Mouse (Mus musculus): ENCODE measurements around the gene Usp11.
"Not testable (repeated sequence)": the region's sequence is repeated elsewhere in the genome, so short reads cannot be mapped to it uniquely, and the experiment has no call there.

Usp11 gene

DNA sequence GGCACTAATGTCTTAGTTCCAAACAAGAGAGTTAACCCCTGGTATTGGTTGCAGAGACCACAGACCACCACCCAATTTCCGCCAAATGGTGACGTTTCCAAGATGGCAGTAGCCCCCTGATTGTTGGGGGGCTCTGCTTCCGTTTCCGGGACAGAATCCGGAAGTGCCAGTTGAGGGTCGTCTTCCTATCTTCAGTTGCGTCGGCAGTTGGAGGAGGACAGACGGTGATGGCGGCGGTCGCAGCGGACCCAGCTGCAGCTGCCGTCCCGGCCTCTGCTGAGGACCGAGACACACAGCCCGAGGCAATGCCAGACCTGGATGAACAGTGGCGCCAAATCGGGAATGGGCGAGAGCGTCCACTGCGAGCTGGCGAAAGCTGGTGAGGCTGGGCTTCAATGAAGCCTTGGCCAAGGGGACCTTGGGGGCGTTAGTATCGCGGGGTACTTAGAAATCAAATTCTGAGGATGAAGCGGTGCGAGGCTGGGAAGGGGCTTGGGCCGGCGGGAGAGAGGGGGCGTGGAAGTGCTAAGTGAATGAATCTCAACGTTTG lies at the start of gene Usp11:
Usp11 (plus strand) TSS at position 166 of the 550 bp plus-strand sequence.
- DNase-seq (ENCODE audit: low read depth) = no peak

DNA sequence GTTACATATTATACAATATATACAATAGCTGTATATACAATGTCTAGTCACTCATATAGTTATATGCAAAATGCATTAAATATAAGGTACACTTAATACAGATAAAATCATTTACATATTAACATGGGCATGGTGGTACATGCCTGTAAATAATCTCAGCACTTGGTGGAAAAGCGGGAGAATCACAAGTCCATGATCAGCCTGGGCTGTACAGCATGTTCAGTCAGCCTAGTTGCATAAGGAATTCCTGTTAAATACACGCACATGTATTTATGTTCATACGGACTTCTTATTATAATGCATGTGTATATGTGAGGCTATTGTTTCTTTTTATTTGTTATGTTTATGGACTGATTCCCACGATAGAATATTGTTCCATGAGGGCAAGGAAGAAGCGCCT lies 46.1 kb upstream of the Usp11 start:
- DNase-seq (ENCODE audit: low read depth) = no peak

DNA sequence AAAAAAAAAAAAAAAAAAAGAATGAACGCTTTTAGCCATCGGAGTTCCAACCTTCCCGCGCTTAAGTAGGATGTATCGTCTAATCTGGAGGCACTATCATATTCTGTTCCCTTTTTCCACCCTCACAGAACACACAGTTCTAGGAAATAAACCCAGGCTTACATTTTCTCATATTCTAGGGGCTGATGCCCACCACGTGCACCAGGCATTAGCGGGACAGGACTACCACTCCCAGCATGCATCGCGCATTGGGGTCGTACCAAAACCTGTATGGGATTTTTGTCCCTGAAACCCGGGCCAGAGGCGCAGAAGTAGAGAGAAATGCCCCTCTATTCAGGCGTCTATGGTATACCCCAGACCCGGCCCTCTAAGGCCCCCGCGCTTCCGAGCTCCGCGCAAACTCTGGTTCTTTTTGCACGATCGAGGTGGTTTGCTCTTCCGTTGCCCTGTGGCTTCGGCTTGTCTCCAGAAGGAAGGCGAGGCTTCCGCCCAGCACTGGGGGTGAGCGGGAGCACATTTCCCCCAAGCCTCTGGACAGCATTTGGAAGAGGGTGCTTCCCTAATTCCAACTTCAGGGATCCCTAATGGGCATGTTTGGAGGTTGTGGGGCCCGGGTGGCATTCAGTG lies 45.6 kb upstream of the Usp11 start, which contains the start of gene Uba1:
Uba1 (plus strand) TSS at position 301 of the 627 bp plus-strand sequence.
- DNase-seq (ENCODE audit: low read depth) = peak; percentile 65

DNA sequence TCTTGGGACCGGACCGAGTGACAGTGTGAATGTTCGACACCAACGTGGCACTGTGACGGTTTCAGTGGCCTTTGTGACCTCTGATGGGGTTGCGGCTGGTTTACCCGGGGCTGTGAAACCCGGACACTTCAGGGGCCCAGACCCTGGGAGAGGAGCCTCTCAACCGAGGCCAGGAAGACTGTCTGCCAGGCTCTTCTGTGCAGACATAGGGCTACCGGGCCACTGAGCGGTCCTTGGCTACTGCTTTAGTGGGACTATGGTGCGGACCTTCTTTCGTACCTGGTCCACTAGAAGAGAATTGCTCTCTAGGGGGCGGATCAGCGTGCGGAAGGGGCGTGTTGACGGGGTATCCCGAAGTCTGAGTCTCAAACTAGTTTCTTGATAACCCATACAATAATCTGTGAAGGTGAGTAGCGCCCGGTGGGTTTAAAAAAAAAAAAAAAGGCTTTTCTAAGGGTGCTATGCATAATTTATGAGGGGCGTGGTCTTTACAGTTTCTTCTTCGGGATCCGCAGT lies 44.8 kb upstream of the Usp11 start:
- DNase-seq (ENCODE audit: low read depth) = no peak

DNA sequence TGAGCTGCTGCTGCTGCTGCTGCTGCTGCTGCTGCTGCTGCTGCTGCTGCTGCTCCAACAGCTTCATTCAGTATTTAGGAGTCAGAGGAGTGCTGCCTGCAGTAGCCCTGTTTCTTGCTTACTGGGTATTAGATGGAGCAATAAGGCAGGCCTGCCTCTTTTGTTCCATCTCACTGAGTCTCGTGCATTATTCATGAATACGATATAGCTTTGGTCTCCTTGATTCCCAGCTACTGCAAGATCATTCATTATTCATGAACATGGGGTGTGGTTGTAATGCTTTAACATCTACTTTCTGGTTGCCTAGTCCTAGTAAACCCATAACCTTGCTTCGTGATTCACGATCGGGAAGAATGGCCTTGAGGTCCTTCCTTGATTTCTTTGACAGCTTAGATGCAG lies 41.4 kb upstream of the Usp11 start:
- DNase-seq (ENCODE audit: low read depth) = no peak

DNA sequence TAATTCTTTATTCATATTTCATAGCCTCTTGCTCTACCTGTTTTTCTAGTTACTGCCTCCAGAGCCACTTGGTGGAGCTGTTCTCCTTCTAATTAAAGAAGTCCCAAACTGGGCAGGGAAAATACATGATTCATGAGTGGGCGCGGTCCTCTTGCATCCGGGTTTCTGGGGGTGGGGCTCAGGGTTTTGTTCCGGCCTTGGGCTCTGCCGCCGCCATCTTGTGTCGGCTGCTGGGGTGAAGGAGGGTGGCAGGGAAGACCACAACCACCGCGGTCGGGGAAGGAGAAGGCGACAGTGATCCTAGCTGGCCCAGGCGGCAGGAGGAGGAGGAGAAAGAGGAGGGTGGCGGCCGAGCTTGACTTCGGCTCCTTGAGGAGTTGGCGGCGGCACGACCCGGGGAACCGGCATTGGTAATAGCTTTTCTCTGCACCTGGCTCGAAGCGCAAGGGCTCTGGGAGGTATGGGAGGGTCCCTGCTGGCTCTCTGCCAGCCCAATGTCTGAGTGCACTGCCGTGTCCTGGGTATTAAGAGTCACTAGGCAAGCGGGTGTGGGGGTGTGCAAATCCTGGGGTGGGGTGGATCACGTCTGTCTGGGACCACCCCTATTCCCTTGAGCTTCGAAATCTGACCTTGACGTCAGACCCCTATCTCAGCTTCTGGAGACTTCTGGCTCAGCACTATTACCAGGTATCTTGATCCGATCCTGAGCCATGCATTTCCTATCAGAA lies 40.8 kb upstream of the Usp11 start:
- DNase-seq (ENCODE audit: low read depth) = peak; percentile 74

DNA sequence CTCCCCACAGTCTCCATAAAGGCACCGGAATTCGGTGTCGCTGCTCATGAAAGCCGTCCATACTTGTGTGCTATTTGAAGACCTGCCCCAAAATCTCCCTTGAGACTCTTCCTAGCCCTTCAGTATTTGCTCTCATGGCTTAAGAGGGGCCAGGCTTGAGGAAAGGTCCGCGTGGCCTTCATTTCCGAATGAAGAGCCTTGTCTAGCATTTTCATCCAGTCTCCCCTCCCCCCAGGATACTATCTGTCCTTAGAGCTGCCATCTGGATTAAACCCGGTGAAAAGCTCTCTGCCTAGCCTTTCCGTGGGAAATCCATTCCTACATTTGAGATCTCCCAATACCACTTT lies 40.3 kb upstream of the Usp11 start:
- DNase-seq (ENCODE audit: low read depth) = no peak

DNA sequence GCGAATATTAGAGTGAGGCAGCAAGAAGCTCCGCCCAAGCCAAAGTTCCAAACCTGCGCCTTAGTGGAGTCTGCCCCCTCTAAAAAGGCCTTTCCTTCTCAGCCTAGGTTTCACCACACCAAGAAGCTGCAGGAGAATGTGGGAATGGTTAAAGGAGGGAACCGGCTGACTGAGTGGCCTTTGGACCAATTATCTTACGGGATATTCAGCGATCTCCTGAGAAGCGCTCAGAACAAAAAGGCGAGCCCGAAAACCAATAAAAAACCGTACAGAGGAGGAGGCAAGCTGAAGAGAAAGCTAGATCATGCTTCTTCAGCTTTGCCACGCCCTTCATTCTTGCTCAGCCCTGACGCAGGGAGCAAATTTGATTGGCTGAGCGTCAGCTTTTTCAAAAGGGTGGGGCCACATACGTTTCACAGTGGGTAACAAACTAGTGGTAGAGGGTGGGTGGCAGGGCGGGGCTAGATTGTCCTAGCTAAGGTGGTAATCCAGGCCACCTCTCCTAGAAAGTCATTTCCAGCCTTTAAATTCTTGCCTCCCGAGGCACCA lies 16.1 kb upstream of the Usp11 start, which contains the start of gene Cdk16:
Cdk16 (plus strand) TSS at position 436 of the 549 bp plus-strand sequence.
- peak; percentile 77 for DNase-seq (ENCODE audit: low read depth)

DNA sequence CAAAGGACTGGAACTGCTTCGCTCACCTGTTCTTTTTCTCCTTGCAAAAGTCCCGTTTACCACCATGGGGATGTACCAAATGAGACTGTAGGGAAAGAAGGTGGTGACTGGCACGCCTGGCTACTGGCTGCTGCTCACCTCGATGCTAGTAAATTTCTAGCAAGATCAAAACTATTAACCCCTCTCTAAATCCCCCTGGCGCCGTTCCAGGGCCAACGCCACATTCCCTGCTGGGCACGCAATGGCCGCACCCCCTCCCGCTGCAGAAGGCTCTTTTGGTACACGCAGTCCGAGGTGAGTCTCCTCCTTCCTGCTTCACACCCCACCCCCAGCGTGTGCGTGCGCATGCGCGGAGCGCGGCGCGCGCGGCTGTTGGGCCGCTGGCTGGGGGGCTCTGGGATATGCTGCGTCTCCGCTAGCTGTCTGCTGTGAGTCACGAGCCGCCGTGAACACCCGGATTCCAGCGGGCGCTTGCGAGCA lies 15.6 kb upstream of the Usp11 start:
- DNase-seq (ENCODE audit: low read depth) = no peak

DNA sequence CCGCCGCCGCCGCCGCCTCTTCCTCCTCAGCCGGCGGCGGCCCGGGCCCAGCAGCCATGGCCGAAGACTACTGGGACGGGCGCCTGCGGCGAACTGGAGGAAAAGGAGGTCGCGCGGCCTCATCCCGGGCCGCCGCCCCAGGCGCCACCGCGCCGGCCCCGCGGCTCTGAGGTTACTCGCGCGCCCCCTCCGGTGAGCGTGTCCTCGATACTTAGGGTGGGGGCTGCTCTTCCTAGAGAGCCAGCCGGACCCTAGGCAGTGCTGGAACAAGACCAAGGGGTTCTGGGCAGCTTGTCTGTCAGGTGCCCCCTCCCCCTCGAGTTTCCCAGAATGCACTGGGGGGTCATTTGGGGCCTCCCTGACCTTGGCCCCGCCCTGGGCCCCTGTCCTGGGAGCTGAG lies 15.1 kb upstream of the Usp11 start:
- no peak for DNase-seq (ENCODE audit: low read depth)

DNA sequence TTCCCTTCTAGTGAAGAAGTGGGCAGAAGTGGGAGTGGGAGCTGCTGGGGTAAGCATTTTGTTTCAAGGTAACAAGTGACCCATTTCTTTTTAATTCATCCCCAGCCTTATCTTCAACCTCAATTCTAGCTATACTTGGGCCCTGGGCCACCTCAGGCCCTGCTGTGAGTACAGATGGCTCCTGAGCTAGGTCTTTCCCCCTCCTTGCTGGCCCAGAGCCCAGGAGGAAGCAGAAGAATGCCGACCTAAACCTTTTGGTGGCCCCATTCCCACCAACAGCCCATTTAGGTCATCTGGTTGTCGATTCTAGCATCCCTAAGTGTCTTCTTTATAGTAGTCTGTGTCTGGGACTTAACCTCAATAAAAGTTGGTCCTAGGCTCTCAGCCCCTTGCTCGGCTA lies 12.1 kb upstream of the Usp11 start:
- DNase-seq (ENCODE audit: low read depth) = no peak

DNA sequence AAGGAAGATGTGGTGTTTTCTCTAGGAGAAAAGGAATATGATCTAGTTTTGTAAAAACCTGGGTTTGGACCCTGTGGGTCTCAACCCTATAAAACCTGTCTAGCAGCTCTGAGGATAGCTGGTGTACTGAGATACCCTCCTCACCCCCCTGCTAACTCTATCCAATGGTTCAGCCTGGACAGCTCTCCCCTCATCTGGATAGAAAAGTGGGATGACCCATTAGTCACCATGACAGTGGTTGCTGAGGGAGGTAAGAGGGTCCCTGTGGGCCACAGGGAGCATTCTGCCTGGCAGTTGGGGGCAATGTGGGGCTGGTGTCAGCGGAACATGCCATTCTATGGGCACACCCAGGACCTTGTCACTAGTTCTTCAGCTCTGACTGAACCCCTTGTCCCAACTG lies 11.1 kb upstream of the Usp11 start:
- DNase-seq (ENCODE audit: low read depth) = no peak

DNA sequence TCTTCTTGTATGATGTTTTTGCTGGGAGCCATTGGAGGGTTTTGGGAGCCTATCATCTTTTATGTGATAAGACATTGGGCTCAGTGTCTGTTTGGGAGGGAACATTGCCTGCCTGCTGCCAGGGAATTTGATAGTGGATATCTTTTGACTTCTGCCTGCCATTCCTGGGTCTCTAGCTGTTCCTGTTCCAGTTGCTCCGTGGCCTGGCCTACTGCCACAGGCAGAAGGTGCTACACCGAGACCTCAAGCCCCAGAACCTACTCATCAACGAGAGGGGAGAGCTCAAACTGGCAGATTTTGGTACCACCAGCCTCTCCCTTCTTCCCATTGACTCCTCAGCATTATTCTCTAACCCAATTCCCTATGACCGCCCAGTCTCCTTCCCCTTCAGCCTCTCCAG lies 7.9 kb upstream of the Usp11 start:
- DNase-seq (ENCODE audit: low read depth) = no peak

DNA sequence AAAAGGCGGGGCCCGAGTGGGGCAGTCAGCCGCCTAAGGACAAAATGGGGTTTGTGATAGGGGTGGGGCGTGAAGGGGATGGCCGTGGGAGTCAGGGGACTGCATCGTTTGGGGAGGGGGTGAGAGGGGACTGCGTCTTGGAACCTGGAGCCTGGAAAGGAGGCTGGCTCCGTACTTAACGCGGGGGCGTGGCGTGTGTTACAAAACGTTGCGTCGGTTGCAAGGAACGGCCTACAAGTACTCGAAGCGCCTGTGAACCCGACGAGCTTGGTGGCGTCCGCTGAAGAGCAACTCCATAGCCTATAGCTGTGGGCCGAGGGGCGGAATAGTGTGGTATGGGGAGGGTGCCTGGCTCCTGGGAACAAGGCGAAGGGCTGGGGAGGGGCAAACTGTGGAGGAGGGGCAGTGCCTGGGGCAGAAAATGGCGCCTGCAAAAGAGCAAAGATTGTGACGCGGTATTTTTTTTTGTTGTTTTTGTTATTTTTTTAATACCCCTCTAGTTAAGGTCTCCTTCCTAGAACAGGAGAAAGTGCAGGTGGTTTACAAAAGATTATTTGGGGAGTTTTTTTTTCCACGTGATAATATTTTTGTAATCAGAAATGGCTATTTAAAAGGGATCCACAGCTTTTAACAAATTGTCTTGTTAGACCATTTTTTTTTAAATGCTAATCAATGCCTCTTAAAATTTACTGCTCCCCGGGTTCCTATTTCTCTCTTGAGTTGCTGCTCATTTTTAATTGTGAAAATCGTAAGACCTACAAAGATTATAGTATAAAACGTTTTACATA lies 783 bp downstream of the Usp11 start:
- DNase-seq (ENCODE audit: low read depth) = peak; percentile 63

DNA sequence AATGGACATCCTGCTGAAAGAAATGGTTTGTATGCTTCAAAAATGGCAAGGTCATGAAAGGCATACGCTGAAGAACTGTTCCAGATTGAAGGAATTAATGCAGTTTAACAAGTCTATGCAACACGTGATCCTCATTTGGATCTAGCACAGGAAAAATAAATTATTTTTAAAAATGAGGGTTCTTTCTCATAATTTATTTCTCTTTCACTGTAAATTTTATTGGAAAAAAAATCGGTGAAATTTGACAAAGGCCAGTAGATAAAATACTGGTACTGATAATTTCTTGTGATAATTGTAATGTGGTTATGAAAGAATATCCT lies 1.3 kb downstream of the Usp11 start:
- no peak for DNase-seq (ENCODE audit: low read depth)

DNA sequence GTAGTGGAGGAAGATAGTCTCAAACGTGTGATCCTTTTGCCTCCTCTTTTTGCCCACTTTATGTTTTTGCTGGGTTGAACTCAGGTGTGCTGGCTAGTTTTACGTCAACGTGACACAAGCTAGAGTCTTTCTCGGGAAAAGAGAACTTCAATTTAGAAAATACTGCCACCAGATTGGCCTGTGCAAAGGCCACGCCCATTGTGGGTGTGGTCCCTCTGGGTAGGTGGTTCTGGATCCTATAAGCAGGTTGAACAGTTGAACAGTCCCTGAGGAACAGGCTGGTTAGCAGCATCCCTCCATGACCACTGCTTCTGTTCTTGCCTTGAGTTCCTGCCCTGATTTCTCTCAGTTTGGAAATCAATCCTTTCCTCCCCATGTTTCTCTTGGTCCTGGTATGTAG lies 25.0 kb downstream of the Usp11 start:
- no peak for DNase-seq (ENCODE audit: low read depth)

DNA sequence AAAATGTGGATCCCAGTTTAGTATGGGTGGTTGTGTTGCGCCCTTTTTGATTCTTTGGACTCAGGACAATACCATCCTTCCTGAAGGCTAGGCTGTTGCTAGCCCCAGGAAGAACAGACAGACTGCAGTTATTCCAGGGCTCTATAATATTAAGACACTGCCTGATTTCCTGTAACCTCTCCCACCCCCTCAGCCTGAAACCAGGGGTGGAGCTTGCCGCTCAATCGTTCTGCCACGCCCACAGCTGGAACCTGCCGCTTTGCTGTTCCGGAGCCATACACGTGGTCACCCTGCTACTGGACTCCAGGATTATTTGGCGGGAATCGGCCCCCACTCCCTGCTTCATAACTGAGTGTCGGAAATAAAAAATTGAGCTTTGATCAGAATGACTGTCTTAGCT lies 26.3 kb downstream of the Usp11 start:
- not testable (repeated sequence) for DNase-seq (ENCODE audit: low read depth)

DNA sequence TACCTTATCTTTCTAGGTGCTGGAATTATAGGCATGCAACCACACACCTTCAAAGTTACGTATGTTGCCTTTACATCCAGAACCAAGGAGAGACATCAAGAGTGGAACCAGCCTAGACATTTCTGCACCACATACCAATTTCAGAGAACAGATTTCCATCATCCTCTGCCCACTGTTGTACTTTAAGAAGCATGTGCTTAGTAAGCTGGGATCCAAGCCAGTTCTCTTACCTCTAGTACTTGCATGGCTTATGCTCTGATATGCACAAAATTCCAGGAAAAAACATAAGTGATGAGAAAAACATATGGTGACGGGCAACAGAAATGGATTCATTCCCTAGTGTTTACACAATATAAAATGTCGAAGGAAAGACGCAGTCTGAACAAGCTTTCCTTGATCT lies 32.8 kb downstream of the Usp11 start:
- no peak for DNase-seq (ENCODE audit: low read depth)

DNA sequence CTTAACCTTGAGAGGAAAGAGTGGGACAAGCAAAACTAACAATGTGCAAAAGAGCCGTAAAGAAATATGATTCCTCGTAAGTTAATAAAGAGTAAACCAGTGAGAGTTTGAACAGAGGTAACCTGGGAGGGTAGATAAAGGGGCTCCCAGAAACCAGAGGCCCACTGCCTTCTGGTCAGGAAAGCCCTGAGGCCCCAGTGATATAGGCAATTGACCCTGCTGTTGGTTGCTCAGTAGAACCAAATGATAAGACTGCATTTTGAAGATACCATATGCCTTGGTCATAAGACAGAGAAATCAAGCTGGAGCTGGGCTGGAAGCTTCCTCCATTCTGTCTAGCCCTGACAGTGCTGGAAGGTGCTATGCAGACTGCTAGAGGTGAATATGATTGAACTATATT lies 45.1 kb downstream of the Usp11 start:
- no peak for DNase-seq (ENCODE audit: low read depth)

DNA sequence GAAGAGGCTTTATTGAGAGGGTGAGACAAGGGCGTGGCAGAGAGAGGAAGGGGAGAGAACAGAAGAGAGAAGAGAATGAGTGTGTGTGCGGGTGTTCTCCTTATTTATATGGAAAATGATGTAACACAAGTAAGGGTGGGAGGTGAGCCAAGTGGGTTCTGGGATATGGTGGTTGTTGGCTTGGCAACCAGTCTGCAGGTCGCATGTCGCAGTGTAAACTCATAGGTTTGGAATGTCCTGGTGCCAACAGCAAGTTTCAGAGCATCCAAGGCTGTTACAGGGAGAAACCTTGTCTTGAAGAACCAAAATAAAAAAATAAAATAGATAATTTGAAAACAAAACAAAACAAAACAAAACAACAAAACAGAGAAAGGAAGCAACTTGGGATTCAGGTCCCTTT lies 57.5 kb downstream of the Usp11 start:
- no peak for DNase-seq (ENCODE audit: low read depth)

All from c-Kit-positive CD71-negative TER-119-negative erythroid progenitor cells, embryonic 14.5 days (primary cell).